Mouse (Mus musculus) left cerebral cortex, postnatal 4 days (tissue): ENCODE measurements at regions not wholly inside any gene's neighbourhood (a gene's known extent, or its start where the extent isn't known, plus 50 kb on each side); places are given as distances from the start of the nearest gene placed in this dataset.
A peak's percentile ranks its signal among the peaks of the same experiment; 100 is the strongest.

Source experiments
- DNase-seq: peaks from one replicate; pipeline ENCODE4 v3.0.0-alpha.2; 2022
- intact Hi-C: fragments of 180-260 bp; cut with DNase I; formaldehyde crosslinking; loops from one replicate; pipeline ENCODE4 v1.15.1; 2025

GRCm38 (mm10) chr13:34462808-34463511 is 118.0 kb upstream of the Slc22a23 start:
- DNase-seq = peak; percentile 8
- intact Hi-C loops = no loop called here

- intact Hi-C loops = no loop called here
- DNase-seq = peak; percentile 12
Measured at GRCm38 (mm10) chr13:34462206-34462807, 117.3 kb upstream of the Slc22a23 start.

- intact Hi-C loops = no loop called here
Measured at GRCm38 (mm10) chr13:34460969-34461368, 116.0 kb upstream of the Slc22a23 start.

GRCm38 (mm10) chr13:34456051-34456450 is 111.1 kb upstream of the Slc22a23 start:
- DNase-seq = no peak
- intact Hi-C loops = no loop called here

More at GRCm38 (mm10) chr13:34460969-34461368, 116.0 kb upstream of the Slc22a23 start:
- no peak for DNase-seq

- intact Hi-C loops = no loop called here
- DNase-seq = no peak
Measured at GRCm38 (mm10) chr13:34446806-34447205, 101.8 kb upstream of the Slc22a23 start.

- intact Hi-C loops = no loop called here
- no peak for DNase-seq
Measured at GRCm38 (mm10) chr13:34446327-34446726, 101.3 kb upstream of the Slc22a23 start.

- DNase-seq = no peak
- intact Hi-C loops = no loop called here
Measured at GRCm38 (mm10) chr13:34441347-34441746, 96.4 kb upstream of the Slc22a23 start.

GRCm38 (mm10) chr13:34427527-34427926 is 82.5 kb upstream of the Slc22a23 start:
- DNase-seq = no peak
- intact Hi-C loops = no loop called here

- no peak for DNase-seq
- intact Hi-C loops = no loop called here
Measured at GRCm38 (mm10) chr13:34424921-34425320, 79.9 kb upstream of the Slc22a23 start.

- intact Hi-C loops = no loop called here
Measured at GRCm38 (mm10) chr13:34421644-34422043, 76.7 kb upstream of the Slc22a23 start.

GRCm38 (mm10) chr13:34420341-34421156 is 75.6 kb upstream of the Slc22a23 start:
- intact Hi-C loops = no loop called here
- no peak for DNase-seq

More at GRCm38 (mm10) chr13:34421644-34422043, 76.7 kb upstream of the Slc22a23 start:
- DNase-seq = no peak

- DNase-seq = no peak
- intact Hi-C loops = no loop called here
Measured at GRCm38 (mm10) chr13:34419061-34419460, 74.1 kb upstream of the Slc22a23 start.

- no peak for DNase-seq
Measured at GRCm38 (mm10) chr13:34416603-34417002, 71.6 kb upstream of the Slc22a23 start.

GRCm38 (mm10) chr13:34414533-34414932 is 69.6 kb upstream of the Slc22a23 start:
- intact Hi-C loops = no loop called here
- DNase-seq = no peak

More at GRCm38 (mm10) chr13:34416603-34417002, 71.6 kb upstream of the Slc22a23 start:
- intact Hi-C loops = no loop called here

- intact Hi-C loops = no loop called here
- no peak for DNase-seq
Measured at GRCm38 (mm10) chr13:34408669-34409055, 63.7 kb upstream of the Slc22a23 start.

- intact Hi-C loops = no loop called here
- no peak for DNase-seq
Measured at GRCm38 (mm10) chr13:34408007-34408668, 63.2 kb upstream of the Slc22a23 start.

GRCm38 (mm10) chr13:34406291-34406690 is 61.3 kb upstream of the Slc22a23 start:
- DNase-seq = no peak
- intact Hi-C loops = no loop called here

GRCm38 (mm10) chr13:34402631-34403030 is 57.6 kb upstream of the Slc22a23 start:
- intact Hi-C loops = no loop called here
- DNase-seq = no peak

- intact Hi-C loops = no loop called here
- no peak for DNase-seq
Measured at GRCm38 (mm10) chr13:34401031-34401430, 56.0 kb upstream of the Slc22a23 start.

- intact Hi-C loops = no loop called here
- DNase-seq = no peak
Measured at GRCm38 (mm10) chr13:34398847-34399246, 53.9 kb upstream of the Slc22a23 start.
